Mouse (Mus musculus) bone marrow, adult 2 months (tissue): ENCODE measurements at regions not wholly inside any gene's neighbourhood (a gene's known extent, or its start where the extent isn't known, plus 50 kb on each side); places are given as distances from the start of the nearest gene placed in this dataset.

ENCODE experiments used
- H3K27ac ChIP-seq: fragments of 200-500 bp; 2 replicates; pipeline ENCODE4 v1.5.1; 2012; ENCODE audit warnings: low read depth, mild to moderate bottlenecking, control low read depth, inconsistent platforms, low read length; ENCODE audit not compliant: control insufficient read depth, poor library complexity, insufficient read depth
- H3K4me1 ChIP-seq: fragments of 200-500 bp; 2 replicates; pipeline ENCODE4 v1.6.1; 2011; ENCODE audit warnings: low read length; ENCODE audit not compliant: control insufficient read depth, insufficient read depth
- H3K4me3 ChIP-seq: fragments of 200-500 bp; replicated peaks from 2 replicates; pipeline ENCODE3; 2011; ENCODE audit warnings: mild to moderate bottlenecking, low read depth, low read length, control low read depth; ENCODE audit not compliant: control insufficient read depth
- CTCF ChIP-seq: fragments of 200-500 bp; IDR thresholded peaks from 2 replicates; pipeline ENCODE4 v1.5.1; 2011; ENCODE audit warnings: low read length, control low read depth; ENCODE audit not compliant: control insufficient read depth, insufficient read depth
- POLR2A ChIP-seq: fragments of 200-500 bp; IDR thresholded peaks from 2 replicates; pipeline ENCODE4 v1.6.1; 2011; ENCODE audit warnings: low read depth, mild to moderate bottlenecking, control low read depth, low read length, borderline replicate concordance; ENCODE audit not compliant: control insufficient read depth
- WGBS: fragments of 180-500 bp; shearing (Covaris S2); methylation state at CpG from one replicate; pipeline ENCODE4 v1.1.7; 2018; 5-methylcytosine and 5-hydroxymethylcytosine counted together

DNA sequence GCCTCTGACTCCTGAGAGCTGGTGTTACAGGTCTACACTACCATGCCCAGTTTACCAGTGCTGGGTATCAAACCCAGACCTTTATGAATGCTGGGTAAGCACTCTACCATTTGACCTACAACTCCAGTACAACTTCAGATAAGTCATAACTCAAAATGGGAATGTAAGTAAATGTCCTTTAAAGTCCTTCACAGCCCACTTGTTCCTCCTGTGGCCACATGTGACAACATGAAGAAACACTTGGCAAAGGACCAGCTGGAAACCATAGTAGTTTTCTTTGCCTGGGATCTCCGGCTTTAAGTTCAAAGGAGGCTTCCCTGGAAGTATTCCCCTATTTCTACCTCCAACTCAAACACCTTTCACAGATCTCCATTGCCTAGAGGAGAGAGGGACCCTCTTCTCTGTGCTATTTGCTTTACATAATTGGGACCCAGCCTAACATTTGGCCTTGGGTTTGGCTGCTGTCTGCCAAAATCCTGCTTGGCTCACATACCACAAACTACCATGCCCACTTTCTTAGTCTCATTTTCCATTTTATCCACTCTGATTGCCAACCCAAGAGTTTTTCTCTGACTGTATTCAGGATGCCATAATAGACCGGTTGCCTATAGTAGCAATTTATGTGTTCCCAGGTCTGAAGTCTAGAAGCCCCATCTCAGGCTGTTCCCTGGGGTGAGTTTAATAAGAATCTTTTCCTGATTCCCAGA is 276.9 kb upstream of the Tle3 start:
- Histone ChIP-seq H3K4me1 (no peaks in the 10 kb centered on the region), H3K27ac (no peak overlapping the region), H3K4me3 (no peak overlapping the region)
- TF ChIP-seq POLR2A (no peak), CTCF (no peak)
- WGBS, result 57% methylated on average over 2 of the region's 2 CpGs

DNA sequence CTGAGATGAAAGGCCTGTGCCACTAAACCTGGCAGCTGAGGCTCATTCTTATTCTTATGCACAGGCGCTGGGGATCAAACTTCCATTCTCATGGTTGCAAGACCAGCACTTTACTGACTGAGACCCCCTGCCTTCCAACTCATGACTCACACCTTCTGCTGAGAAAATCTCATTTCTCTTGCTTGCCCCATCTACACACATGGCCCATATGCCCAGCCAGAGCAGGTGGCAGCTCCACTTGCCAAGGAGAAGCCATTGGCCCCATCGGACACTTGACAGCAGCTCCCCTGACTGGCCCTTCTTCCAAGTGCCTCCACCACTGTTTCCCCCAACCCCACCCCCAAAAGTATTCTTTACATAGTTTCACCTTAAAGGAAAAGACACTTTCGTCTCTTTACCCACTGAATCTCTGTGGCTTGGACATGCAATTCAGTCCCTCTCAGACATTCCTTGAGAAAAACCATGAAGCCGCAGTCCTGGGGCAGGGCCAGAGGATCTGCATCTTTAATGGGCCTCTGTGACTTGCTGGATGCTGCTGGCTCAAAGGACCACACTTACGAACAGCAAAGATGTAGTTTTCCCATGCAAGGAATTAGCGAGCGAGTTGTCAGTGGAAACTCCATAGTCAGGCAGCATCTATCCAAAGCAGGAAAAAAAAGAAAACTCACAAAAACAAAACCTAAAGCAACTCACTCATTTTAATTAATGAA is 270.3 kb upstream of the Tle3 start:
- Histone ChIP-seq H3K4me3 (no peak overlapping the region), H3K27ac (no peak overlapping the region), H3K4me1 (no peaks in the 10 kb centered on the region)
- no peak for TF ChIP-seq POLR2A
- TF ChIP-seq CTCF, result no peak
- 85% methylated on average over 7 of the region's 7 CpGs for WGBS

DNA sequence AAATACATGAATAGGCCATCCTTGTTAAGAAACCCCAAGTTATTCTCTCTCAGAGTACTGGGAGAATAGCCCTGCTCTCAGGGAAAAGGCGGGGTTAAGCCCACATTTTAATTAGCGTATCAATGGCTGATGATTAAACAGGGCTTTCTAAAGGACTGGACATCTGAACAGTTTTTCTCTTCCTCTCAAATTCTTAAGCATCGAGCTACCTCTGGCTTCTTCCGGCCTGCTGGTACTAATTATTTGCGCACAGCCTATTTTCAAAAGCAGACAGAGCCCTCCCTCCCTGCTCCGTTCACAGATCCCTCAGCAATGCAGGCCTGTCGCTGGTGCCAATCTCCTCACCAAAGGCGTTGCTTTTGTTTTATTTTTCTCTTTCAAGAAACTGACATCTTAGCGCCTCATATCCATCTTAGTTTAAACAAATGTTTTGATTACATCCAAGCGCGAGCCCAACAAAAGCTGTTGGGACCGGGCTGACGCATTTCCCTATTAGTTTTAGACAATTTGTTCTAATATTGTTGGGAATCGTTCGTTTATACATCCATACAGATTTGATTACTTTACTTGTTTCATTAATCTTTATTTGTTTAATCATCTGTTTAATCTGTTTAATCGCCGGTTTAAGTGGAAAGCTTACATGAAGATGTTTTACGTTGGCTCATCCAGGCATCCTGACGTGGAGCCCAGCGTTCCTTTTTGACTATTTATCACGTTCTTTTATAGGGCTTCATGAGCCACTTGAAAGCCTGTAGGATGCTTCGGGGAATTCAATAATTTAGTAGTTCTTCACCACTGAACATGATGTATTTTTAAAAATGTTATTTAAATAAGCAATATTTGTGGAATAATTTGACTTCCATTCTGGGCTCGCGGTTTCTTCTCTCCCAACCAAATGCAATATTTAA is 269.5 kb upstream of the Tle3 start:
- 85% methylated on average over 24 of the region's 24 CpGs for WGBS

DNA sequence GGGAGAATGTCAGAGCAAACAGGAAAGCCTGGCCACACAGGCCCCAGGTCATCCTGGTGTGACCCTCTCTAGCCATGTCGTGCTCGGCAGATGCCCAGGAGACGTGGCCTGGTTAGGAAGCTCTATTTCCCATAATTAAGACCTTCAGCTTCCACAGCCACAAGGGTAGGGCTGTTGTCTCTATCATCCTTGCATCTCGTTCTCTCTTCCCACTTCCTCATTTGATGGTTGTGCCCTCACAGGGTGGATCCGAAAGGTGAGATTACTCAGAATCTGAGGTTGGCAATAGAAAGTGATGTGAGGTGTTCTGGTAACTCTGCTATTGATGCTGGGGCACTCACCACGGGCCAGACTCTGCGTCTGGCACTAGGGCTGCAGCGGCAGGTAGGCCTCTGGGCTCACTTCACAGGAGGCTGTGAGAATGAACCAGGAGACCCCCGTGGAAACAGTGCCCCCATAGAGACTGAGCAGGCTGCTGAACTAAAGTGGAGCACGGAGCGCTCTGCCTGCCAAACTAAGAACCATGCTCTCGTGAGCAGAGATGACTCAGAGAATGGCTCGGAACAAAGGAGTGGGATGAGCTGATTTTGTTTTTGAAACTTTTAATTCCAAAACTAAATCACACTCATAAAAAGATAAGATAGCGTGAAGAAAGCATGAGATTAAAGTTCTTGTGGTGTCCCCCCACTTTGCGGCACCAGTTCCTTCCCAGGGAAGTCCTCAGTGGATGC is 266.5 kb upstream of the Tle3 start:
- H3K27ac ChIP-seq, result no peak overlapping the region
- no peaks in the 10 kb centered on the region for H3K4me1 ChIP-seq
- TF ChIP-seq POLR2A, result no peak
- TF ChIP-seq CTCF, result no peak
- 62% methylated on average over 15 of the region's 15 CpGs for WGBS
- H3K4me3 ChIP-seq, result no peak overlapping the region

More for the DNA sequence above, 269.5 kb upstream of the Tle3 start:
- TF ChIP-seq CTCF (no peak), POLR2A (no peak)
- Histone ChIP-seq H3K27ac (no peak overlapping the region), H3K4me1 (no peaks in the 10 kb centered on the region), H3K4me3 (no peak overlapping the region)

DNA sequence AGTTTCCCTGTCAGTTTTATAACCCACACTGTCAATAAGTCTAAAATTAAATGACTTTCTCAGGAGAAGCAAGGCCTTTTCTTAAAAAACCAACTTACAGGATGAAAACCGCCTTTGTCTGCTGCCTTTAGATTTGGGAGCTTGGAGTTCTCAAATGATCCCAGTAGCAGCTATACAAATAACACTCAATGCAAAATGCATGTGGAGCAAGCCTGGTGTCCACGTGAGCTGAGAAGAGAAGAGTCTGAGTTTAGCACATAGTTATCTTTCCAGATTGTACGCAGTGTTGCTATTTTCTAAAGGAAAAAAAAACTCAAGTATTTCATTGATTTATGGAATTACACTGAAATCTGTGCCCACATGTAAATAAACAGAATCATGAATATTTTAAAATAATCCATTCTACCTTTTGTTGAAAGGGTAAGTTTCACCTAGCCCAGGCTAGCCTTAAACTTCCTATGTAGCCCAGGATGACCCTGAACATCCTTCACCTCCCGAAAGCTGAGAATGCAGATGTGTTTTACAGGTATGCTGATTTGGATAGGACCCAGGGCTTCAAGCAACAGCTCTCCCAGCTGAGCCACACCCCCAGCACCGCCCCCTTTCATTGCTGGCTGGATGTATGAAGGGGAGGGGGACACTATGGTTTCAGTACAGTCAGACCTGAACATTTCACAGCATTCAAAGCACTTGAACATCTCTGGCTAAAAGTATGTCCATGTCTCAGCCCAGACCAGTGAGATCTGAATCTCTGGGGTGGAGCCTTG is 262.5 kb upstream of the Tle3 start:
- H3K4me1 ChIP-seq, result no peaks in the 10 kb centered on the region
- H3K27ac ChIP-seq, result no peak overlapping the region
- WGBS, result 86% methylated on average over 5 of the region's 5 CpGs
- no peak overlapping the region for H3K4me3 ChIP-seq
- TF ChIP-seq POLR2A (no peak), CTCF (no peak)

DNA sequence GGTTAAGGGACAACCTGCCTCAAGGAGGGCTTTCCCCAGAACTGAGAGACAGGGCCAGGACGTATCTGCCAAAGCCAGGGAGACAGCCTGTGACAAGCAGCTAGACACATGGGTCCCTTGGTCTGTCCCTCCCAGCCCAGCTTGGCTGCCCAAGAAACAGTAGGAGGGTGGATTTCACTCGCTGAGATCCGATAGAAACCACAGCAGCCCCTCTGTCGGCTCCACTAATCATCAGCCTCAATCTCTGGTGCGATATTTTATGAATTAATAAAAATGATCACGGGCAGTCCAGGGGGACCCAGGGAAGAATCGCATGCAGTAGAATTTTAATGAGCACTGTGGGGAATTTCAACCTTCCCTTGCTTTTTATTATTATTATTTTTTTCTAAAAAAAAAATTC is 261.0 kb upstream of the Tle3 start:
- WGBS, result 73% methylated on average over 7 of the region's 7 CpGs
- TF ChIP-seq POLR2A (no peak), CTCF (no peak)
- Histone ChIP-seq H3K27ac (no peak overlapping the region), H3K4me3 (no peak overlapping the region), H3K4me1 (no peaks in the 10 kb centered on the region)

DNA sequence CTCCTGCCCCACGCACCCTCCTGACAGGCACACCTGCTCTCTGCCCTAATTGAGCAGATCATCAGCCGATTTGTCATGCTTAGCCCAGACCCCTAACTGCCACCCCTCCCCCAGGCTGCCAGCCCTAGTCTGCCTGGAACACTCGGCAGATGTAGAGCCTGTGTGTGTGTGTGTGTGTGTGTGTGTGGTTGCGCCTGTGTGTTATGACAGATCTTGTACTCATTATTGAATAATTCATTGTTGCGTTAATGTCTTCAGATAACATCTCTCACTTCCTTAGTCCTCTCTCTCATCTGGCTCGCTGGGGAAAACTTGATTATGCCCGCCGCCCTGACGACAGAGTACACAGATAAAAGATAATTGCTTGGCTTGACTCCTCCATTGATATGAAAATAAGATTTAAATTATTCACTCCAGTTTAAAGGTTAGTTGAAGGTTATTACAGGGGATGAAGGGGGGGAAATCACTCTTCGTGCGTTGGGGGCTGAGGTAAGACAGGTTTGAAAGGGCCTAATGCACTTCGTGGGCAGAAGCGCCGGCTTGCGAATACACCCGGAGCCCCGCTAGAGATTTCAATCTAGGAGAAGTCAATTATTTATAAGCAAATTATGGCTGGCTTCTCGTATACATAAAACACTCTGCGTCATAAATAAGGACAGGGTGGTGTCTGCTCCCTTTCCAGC is 260.3 kb upstream of the Tle3 start:
- no peak overlapping the region for H3K27ac ChIP-seq
- TF ChIP-seq POLR2A, result no peak
- no peak for TF ChIP-seq CTCF
- WGBS, result 57% methylated on average over 19 of the region's 19 CpGs
- no peak overlapping the region for H3K4me3 ChIP-seq
- no peaks in the 10 kb centered on the region for H3K4me1 ChIP-seq
